Mouse (Mus musculus) embryonic facial prominence, embryonic 15.5 days (tissue): ENCODE measurements at regions not wholly inside any gene's neighbourhood (a gene's known extent, or its start where the extent isn't known, plus 50 kb on each side); places are given as distances from the start of the nearest gene placed in this dataset.
A peak's percentile ranks its signal among the peaks of the same experiment; 100 is the strongest.

Experiments used
- ATAC-seq: fragments of 200-750 bp; cut with Nextera tagmentation; 2 replicates; pipeline ENCODE4 v1.8.0; 2017; ENCODE audit warnings: low read depth, moderate TSS enrichment; ENCODE audit not compliant: insufficient number of reproducible peaks, low FRiP score, low TSS enrichment
- H3K27ac ChIP-seq: fragments of 300-500 bp; sonication (generic); replicated peaks from 2 replicates; pipeline ENCODE4 v1.5.1; 2015; ENCODE audit warnings: mild to moderate bottlenecking, inconsistent platforms
- H3K27me3 ChIP-seq: fragments of 300-500 bp; sonication (generic); 2 replicates; pipeline ENCODE4 v1.6.1; 2015; ENCODE audit warnings: inconsistent platforms
- H3K36me3 ChIP-seq: fragments of 300-500 bp; sonication (generic); 2 replicates; pipeline ENCODE4 v1.6.1; 2015; ENCODE audit warnings: mild to moderate bottlenecking, inconsistent platforms
- H3K4me1 ChIP-seq: fragments of 300-500 bp; sonication (generic); 2 replicates; pipeline ENCODE4 v1.6.1; 2015; ENCODE audit warnings: inconsistent platforms
- H3K4me2 ChIP-seq: fragments of 300-500 bp; sonication (generic); replicated peaks from 2 replicates; pipeline ENCODE4 v1.6.1; 2015; ENCODE audit warnings: mild to moderate bottlenecking, inconsistent platforms
- H3K4me3 ChIP-seq: fragments of 300-500 bp; sonication (generic); replicated peaks from 2 replicates; pipeline ENCODE4 v1.5.1; 2015; ENCODE audit warnings: mild to moderate bottlenecking, inconsistent platforms
- H3K9ac ChIP-seq: fragments of 300-500 bp; sonication (generic); 2 replicates; pipeline ENCODE4 v1.6.1; 2015; ENCODE audit warnings: inconsistent platforms
- H3K9me3 ChIP-seq: fragments of 300-500 bp; sonication (generic); replicated peaks from 2 replicates; pipeline ENCODE4 v1.6.1; 2016; ENCODE audit warnings: inconsistent platforms
- WGBS: fragments of 180-500 bp; shearing (Covaris S2); methylation state at CpG from one replicate; pipeline ENCODE4 v1.1.7; 2015; 5-methylcytosine and 5-hydroxymethylcytosine counted together

- no peaks in the 10 kb centered on the region for H3K4me1 ChIP-seq
- no peaks in the 10 kb centered on the region for H3K36me3 ChIP-seq
- no peak for ATAC-seq
- H3K27me3 ChIP-seq = no peaks in the 10 kb centered on the region
- no peaks in the 10 kb centered on the region for H3K9me3 ChIP-seq
- no peak overlapping the region for H3K27ac ChIP-seq
- H3K4me3 ChIP-seq = no peak overlapping the region
- WGBS = 86% methylated on average over 5 of the region's 5 CpGs
- H3K9ac ChIP-seq = no peak overlapping the region
- no peak overlapping the region for H3K4me2 ChIP-seq
Observed at GRCm38 (mm10) chr14:89844888-89845287, 1373.7 kb upstream of the Pcdh20 start.

- Histone ChIP-seq H3K27me3 (no peaks in the 10 kb centered on the region), H3K4me1 (no peaks in the 10 kb centered on the region), H3K9ac (no peak overlapping the region), H3K36me3 (no peaks in the 10 kb centered on the region), H3K4me2 (no peak overlapping the region), H3K4me3 (no peak overlapping the region), H3K27ac (no peak overlapping the region), H3K9me3 (no peaks in the 10 kb centered on the region)
- no peak for ATAC-seq
- 75% methylated on average over 1 of the region's 1 CpGs for WGBS
Observed at GRCm38 (mm10) chr14:89826731-89827130, 1355.5 kb upstream of the Pcdh20 start.

GRCm38 (mm10) chr14:89826001-89826400, 1354.8 kb upstream of the Pcdh20 start:
- no peak for ATAC-seq
- WGBS = 43% methylated on average over 7 of the region's 7 CpGs
- H3K4me1 ChIP-seq = no peaks in the 10 kb centered on the region
- no peaks in the 10 kb centered on the region for H3K36me3 ChIP-seq
- no peak overlapping the region for H3K4me3 ChIP-seq
- no peaks in the 10 kb centered on the region for H3K27me3 ChIP-seq
- H3K27ac ChIP-seq = no peak overlapping the region
- no peak overlapping the region for H3K9ac ChIP-seq
- H3K9me3 ChIP-seq = no peaks in the 10 kb centered on the region
- H3K4me2 ChIP-seq = no peak overlapping the region

GRCm38 (mm10) chr14:89823436-89823835, 1352.2 kb upstream of the Pcdh20 start:
- no peak for ATAC-seq
- WGBS = 30% methylated on average over 4 of the region's 4 CpGs
- H3K4me2 ChIP-seq = no peak overlapping the region

GRCm38 (mm10) chr14:89822207-89822606, 1351.0 kb upstream of the Pcdh20 start:
- H3K4me1 ChIP-seq = no peaks in the 10 kb centered on the region
- H3K36me3 ChIP-seq = no peaks in the 10 kb centered on the region
- no peak overlapping the region for H3K27ac ChIP-seq
- no peaks in the 10 kb centered on the region for H3K9me3 ChIP-seq
- no peak overlapping the region for H3K9ac ChIP-seq
- no peak for ATAC-seq
- no peaks in the 10 kb centered on the region for H3K27me3 ChIP-seq
- no peak overlapping the region for H3K4me3 ChIP-seq
- WGBS = 55% methylated on average over 5 of the region's 5 CpGs
- H3K4me2 ChIP-seq = no peak overlapping the region

More at GRCm38 (mm10) chr14:89823436-89823835, 1352.2 kb upstream of the Pcdh20 start:
- no peak overlapping the region for H3K4me3 ChIP-seq
- H3K9me3 ChIP-seq = no peaks in the 10 kb centered on the region
- H3K36me3 ChIP-seq = no peaks in the 10 kb centered on the region
- H3K4me1 ChIP-seq = no peaks in the 10 kb centered on the region
- no peaks in the 10 kb centered on the region for H3K27me3 ChIP-seq
- no peak overlapping the region for H3K27ac ChIP-seq
- H3K9ac ChIP-seq = no peak overlapping the region

GRCm38 (mm10) chr14:89806825-89807224, 1335.6 kb upstream of the Pcdh20 start:
- Histone ChIP-seq H3K4me3 (no peak overlapping the region), H3K27me3 (no peaks in the 10 kb centered on the region), H3K9ac (no peak overlapping the region), H3K4me1 (no peaks in the 10 kb centered on the region), H3K4me2 (no peak overlapping the region), H3K27ac (no peak overlapping the region), H3K36me3 (no peaks in the 10 kb centered on the region), H3K9me3 (no peaks in the 10 kb centered on the region)
- whole genome bisulfite sequencing = 42% methylated on average over 1 of the region's 1 CpGs
- ATAC-seq = 0 out of 2 replicates have a peak, but pooled peaks have one; percentile 19

GRCm38 (mm10) chr14:89804677-89805234, 1333.6 kb upstream of the Pcdh20 start:
- Histone ChIP-seq H3K27ac (no peak overlapping the region), H3K9me3 (no peaks in the 10 kb centered on the region), H3K4me3 (no peak overlapping the region), H3K36me3 (no peaks in the 10 kb centered on the region), H3K9ac (no peak overlapping the region), H3K27me3 (no peaks in the 10 kb centered on the region), H3K4me1 (no peaks in the 10 kb centered on the region), H3K4me2 (no peak overlapping the region)
- ATAC-seq = no peak
- 62% methylated on average over 2 of the region's 2 CpGs for WGBS

- no peaks in the 10 kb centered on the region for H3K36me3 ChIP-seq
- no peak overlapping the region for H3K4me3 ChIP-seq
- no peaks in the 10 kb centered on the region for H3K27me3 ChIP-seq
- H3K9ac ChIP-seq = no peak overlapping the region
- no peak overlapping the region for H3K27ac ChIP-seq
- no peaks in the 10 kb centered on the region for H3K9me3 ChIP-seq
- 53% methylated on average over 2 of the region's 2 CpGs for WGBS
- H3K4me2 ChIP-seq = no peak overlapping the region
- no peaks in the 10 kb centered on the region for H3K4me1 ChIP-seq
- no peak for ATAC-seq
Observed at GRCm38 (mm10) chr14:89755831-89756230, 1284.6 kb upstream of the Pcdh20 start.

- H3K27me3 ChIP-seq = no peaks in the 10 kb centered on the region
- H3K4me2 ChIP-seq = no peak overlapping the region
- H3K9me3 ChIP-seq = no peaks in the 10 kb centered on the region
- no peak for ATAC-seq
- WGBS = 77% methylated on average over 2 of the region's 2 CpGs
- H3K27ac ChIP-seq = no peak overlapping the region
- no peak overlapping the region for H3K9ac ChIP-seq
- no peaks in the 10 kb centered on the region for H3K4me1 ChIP-seq
- H3K4me3 ChIP-seq = no peak overlapping the region
- no peaks in the 10 kb centered on the region for H3K36me3 ChIP-seq
Observed at GRCm38 (mm10) chr14:89713711-89714110, 1242.5 kb upstream of the Pcdh20 start.
